Mouse (Mus musculus) heart, postnatal 14 days (tissue): ENCODE measurements around the gene Mboat2. TPM values are rescaled to one million over a fixed set of nuclear protein-coding genes. Genes with fewer than 3 reads are reported as not detected.

ENCODE experiments used
- DNase-seq, 2 experiments: peaks; one replicate each; pipeline ENCODE4 v3.0.0; 2021 to 2022
- intact Hi-C: fragments of 180-260 bp; cut with DNase I; formaldehyde crosslinking; loops from one replicate; pipeline ENCODE4 v1.15.1; 2025
- total RNA-seq, 2 experiments: library from RNA; stranded (reverse); gene quantifications; 2 replicates each; pipeline ENCODE4 v1.2.3; 2021

The Mboat2 gene
- total RNA-seq, 2 experiments from 2014 or later = 12.6 to 14.6 TPM

DNA sequence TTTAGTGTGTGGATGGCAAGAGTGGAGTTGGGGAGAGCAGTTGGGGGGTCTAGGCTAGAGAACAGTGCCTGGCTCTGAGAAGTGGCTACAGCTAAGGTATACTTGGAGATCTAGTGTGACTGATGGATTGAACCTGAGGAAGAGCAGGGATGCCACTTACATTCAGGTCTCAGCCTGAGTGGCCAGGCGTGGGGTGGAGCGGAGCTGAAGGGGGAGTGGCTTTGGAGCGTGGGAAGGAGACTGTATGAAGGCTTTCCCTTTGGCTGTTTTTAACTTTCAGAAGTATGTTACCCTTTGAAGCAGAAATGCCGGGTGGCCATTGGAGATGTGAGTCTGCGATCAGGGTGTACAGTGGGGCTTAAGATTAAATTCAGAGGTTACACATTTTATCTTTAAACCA is 26.7 kb downstream of the Mboat2 start:
- intact Hi-C loops = no loop called here
- no peak for DNase-seq

DNA sequence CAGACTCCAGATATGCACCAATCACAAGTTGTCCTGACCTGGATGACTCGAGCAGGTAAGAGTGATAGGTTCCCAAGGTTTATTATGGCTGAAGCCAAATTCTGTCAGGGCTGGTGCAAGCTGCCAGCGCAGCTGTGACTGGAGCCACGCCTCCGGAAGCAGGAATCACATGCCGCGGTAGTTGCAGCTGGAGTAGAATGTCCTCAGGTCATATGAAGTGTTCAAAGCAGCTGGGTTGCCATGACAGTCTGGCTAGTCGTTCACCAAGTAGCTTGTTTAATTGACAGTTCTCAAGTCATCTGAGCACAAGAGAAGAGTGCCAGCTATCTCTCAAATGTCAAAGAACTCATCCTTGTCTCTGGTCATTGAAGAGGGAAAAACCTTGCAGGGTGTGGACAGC is 28.7 kb downstream of the Mboat2 start:
- intact Hi-C loops = no loop called here

DNA sequence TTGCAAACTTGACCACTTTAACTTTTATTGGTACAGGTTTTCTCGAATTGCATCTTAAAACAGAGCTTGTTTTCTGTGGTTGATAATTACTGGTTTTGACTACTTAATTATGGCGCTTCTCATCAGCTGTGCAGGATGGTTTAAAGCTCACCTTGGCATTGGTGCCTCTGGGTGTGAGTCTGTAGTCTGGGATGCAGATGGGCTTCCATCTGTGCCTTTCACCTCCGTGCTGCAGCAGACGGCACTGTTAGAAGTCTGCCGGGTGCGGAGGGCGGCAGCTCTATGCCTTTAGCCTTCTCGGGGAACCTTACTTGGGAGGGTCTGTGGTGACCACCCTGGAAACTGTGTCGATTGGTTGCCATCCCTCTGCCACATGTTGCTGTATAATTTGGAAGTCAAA is 29.8 kb downstream of the Mboat2 start:
- intact Hi-C loops = no loop called here
- DNase-seq = no peak

More for the DNA sequence above, 28.7 kb downstream of the Mboat2 start:
- DNase-seq = no peak

DNA sequence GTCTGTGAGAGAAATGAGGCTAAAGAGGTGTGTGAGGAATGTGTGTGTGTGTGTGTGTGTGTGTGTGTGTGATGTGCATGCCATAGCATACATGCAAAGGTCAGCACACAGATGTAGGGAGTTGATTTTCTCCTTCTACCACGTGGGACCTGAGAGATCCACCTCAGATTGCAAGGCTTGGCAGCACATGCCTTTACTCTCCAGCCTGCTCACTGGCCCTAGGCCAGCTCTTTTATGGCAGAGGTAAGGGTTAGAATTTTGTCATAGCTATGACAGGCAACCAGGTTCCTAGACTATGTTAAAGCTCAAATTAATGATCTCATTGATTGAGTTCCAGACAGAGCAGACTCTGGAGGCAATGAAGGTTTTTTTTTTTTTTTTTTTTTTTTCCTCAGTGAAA is 33.1 kb downstream of the Mboat2 start:
- no peak for DNase-seq
- intact Hi-C loops = no loop called here

DNA sequence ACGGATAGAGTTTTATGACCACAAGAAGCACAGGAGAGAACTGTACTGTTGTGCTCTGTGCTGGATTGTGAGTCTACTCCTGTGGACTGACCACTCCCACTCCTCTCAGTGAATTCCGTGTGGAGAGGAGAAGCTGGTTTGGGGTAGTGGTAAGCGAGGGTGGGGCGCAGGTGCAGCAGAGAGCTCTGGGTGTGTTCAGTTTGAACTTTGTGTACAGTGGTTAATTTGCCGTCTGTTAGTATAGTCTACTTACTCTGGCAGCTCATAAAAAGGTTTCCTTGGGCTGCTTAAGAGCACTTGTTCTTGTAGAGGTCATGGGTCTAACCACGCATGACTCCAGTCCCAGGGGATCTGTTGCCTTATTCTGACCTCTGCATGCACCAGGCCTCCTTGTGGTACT is 36.0 kb downstream of the Mboat2 start:
- intact Hi-C loops = no loop called here
- DNase-seq = no peak

DNA sequence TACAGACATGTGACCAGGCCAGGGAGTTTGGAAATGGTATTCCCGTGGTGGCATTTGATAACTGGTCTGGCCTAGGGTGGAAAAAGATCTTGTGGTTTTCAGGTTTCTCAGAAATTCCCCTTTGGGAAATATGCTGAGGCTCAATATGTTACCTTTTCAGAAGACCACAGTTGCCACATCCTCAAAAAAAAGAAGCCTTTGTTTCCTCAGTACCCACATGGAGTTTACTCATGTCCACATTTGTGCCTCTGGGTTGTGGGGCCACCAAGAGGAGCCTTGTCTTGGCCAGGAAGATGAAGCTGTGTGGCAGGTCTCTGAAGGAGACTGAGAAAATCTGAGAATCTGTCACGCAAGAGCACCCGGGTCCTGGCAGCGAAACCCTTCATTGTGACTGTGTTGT is 38.0 kb downstream of the Mboat2 start:
- intact Hi-C loops = no loop called here
- DNase-seq = no peak

DNA sequence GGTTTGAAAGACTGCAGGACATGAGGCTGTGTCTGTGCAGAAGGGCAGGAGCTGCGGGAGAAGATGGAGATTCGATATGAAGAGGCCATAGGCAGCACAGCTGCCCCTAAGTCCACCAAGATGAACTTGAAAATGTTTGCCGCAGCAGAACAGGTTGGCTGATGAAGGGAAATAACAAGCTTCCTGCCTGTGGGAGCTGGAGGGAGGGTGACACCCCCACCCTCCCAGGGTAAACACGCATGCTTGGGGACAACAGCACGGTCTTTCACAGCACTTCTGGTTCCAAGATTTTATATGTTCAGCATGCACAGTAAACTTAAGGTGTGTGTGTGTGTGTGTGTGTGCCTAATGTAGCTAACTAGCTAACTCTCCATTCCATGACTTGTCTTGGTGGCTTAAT is 38.6 kb downstream of the Mboat2 start:
- no peak for DNase-seq
- intact Hi-C loops = no loop called here

DNA sequence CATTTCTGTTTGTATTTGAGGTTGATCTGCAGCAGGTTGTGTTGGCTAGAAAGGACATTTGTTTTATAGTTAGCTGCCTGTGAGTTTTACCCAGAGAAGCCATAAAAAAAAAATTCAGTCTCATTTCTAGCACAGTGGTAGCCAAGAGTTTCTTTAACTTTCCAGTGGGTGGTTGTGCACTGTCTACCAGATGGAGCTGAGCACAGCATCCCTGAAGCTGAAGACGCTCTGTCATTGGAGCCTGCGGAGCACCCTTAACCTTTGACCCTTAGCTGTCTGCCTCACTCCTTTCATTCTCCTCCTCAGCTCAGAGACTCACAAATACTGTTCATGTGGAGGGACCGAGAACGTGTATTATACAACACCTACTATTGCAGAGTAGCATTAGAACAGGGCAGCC is 40.2 kb downstream of the Mboat2 start:
- no peak for DNase-seq
- intact Hi-C loops = no loop called here

DNA sequence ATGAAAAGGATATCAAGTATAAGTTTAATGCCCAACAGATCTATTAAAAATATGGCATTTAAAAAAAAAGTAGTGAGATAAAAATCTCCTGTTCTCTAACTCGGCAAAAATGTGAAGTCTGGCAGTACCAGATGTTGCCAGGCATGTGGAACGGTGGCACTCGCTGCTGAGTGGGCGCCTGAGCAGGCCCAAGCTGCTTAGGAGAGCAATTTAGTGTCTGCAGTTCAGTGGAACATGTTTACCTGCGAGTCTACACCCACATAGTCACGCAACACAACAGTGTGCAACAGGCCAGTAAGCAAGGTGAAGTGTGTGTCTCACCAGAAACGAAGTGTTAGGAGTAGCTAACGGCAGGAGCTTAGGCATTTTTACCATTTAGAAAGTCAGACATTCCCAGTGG is 41.6 kb downstream of the Mboat2 start:
- no peak for DNase-seq
- intact Hi-C loops = no loop called here

DNA sequence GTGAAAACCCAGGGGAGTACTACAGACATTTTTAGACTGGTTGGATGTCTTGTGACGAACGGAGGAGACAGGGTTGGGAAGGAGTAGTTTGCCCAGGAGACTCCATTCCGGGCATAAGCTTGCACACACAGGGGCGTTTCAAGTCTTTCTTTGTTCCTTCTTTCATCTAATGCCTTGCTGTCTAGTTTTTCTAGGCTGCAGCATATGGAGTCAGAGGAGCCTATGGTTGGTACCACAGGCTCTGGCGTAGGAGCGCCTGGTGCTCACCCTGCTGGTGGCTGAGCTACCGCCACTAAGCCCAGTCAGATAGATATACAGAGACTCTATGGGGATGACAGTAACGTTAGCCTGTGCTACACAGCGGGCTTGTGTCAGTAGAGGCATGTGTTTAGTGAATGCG is 42.0 kb downstream of the Mboat2 start:
- DNase-seq = no peak
- intact Hi-C loops = no loop called here

DNA sequence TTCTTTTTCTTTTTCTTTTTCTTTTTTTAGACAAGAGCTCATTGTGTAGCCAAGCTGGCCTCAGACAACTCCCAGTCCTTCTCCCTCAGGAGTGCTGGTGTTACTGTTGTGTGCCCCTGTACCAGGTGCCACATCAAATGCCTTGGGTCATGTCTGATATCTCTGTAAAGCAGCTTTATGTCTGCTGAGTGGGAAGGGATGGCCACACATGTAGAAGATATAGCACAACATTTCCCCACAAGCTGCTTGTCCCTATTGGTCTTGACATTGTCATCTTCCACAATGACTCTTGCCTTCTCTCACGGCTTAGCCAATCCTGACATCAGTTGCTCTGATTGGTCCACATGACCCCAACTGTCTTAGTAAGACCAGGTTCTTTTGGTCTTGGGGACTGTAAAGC is 45.2 kb downstream of the Mboat2 start:
- no peak for DNase-seq
- intact Hi-C loops = no loop called here

DNA sequence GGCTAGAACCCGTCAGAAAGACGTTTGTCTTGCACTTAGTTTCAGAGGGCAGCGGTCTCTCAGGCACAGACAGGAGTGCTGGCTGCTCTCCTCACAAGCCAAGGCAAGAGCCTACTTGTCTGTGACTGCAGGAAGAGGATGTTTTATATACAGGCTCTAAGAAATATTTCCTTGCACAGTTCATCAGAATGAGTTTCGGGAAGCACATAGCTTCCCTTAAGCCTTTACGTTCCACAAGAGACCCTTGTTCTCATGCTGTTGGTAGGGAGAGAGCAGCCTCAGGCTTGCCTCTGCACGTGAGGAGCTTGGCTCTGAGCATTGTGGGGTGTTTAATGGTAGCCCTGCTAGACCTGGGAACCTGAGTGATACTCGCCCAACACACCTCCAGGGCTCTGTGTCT is 46.6 kb downstream of the Mboat2 start:
- no peak for DNase-seq
- intact Hi-C loops = no loop called here

DNA sequence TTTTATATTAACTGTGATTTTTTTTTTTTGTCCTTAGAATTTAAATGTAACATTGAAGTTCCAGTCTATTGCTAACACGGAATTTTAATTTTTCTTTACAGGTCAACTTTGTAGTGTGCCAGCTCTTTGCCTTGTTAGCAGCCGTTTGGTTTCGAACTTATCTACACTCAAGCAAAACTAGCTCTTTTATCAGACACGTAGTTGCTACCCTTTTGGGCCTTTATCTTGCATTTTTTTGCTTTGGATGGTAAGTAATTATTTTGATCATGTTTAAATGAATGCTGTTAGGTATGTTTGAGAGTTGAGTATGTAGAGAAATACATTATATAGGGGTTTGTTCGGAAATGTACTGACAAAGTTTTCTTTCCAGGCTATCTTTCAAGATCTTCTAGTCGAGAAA is 47.4 kb downstream of the Mboat2 start:
- DNase-seq = no peak
- intact Hi-C loops = no loop called here

DNA sequence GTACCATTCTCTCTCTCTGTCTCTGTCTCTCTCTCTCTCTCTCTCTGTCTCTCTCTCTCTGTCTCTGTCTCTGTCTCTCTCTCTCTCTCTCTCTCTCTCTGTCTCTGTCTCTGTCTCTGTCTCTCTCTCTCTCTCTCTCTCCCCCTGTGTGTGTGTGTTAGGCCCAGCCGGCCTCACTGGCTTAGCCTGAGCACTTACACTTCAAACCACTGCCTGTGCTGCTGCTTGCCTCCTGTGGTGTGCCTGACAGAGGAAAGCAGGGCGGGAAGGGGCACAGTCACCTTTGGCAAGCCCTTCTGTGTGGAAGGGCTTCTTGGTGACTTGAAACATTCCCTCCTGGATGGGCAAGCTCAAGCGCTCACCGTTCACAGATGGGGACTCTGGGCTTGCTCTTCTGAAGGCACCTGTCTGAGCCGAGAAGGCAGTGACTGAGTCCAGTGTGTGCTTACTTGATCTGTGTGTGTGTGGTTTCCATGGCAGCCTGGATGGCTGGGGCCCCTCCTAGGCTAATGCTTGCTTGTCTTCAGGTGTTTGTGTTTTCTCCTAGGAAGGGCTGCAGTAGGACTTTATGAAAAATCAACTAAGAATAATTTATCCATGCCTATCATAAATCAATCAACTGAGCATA is 48.2 kb downstream of the Mboat2 start:
- no peak for DNase-seq
- intact Hi-C loops = no loop called here

DNA sequence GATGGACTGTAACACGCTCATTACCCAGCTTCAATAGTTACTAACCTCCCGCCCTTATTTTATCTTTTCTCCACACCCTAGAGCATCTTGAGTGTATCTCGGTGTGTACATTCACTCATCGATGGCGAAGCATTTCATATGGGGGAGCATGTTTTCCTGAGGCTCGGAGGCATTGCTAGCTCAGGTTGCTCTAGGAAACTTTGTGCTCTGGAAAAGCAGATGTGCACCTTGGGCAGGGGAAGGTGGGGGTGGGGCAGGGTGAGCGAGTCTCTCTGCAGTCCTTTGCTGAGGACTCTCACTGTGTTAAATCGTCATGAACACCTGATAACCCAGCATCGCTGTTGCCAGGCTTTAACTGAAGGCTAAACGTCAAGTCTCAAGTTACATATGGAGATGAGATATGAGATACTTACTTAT is 48.9 kb downstream of the Mboat2 start:
- no peak for DNase-seq
- intact Hi-C loops = no loop called here

DNA sequence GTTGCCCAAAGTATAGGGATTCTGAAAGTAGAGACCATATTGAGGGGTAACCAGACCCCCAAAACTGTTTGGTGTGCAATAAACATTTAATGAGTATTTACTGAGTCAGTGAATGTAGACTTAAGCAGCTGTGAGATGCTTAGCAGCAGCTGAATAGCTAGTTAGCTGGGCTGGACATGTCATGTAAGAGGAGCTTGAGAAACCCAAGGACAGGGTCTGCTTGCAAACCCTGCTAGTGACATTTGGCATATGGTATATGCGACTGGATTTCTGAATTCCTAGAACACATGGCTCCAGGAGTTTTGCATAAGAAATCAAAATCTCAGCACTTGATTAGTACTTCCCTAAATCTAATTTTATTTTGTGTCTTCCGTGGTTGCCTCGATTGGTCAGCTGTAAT is 52.6 kb downstream of the Mboat2 start:
- no peak for DNase-seq
- intact Hi-C loops = no loop called here

DNA sequence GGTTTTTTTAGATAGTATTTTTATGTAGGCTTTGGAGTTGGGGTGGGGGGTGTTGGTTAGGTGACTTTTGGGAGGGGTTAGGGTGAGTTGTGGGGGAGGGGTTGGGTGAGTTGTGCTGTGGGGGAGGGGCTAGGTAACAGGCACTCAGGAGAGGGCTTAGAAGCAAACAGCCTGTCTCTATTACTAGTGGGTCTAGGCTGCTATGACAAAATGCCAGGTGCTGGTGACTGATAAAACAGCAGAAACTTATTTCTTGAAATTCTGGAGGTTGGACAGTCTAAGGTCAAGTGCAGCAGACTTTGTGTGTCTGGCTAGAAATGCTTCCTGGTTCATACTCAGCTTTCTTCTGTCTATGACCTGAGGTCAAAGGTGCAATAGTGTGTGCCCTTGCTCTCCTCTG is 56.1 kb downstream of the Mboat2 start:
- DNase-seq = no peak
- intact Hi-C loops = no loop called here

DNA sequence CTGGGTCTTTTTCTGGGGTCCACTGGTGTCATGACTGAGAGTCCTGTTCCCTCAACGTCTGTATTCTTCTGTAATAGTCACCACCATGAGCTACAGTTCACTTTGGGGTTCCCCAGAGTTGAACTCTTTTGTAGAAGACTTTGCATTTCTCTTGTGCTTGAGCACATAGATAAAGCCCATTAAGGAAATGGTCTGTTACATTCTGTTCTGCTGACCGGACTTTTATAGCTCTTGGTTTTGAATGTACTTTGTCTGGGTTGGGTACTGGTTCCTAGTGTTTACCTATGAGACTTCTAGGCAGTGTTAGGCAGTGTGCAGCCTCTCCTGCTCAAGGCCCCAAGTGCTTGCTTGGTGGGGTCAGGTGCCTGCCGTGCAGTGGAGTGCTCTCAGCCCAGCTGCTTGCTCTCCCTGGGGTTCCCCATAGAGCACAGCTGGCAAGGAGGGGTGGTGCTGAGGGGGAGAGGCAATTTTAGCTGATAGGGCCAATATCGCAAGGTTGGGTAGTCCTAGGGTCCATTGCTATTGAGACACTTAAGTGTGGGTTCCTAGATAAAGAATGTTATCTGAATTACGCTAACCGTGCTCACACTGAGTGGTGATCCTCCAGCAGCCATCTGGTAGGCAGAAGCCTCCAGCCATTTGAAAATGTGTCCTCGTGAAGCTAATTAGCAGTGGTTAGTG is 58.8 kb downstream of the Mboat2 start:
- intact Hi-C loops = no loop called here
- no peak for DNase-seq

DNA sequence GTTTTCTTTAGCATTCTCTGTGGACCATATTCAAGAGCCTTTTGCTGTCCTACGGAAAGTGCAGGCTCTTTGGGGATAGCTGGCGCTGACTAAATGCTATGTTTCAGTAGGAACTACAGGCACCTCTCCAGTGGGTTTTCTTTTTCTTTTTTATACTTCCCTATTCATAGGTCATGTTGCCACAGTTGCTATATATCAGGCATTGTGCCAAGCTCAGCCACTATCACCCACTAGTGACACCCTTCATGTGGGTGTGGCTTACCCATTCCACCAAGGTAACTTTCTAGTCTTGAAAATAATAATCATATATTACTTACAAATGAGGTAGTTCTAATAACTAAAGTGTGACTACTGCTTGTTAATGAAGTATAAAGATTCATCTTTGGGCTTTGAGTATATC is 59.5 kb downstream of the Mboat2 start:
- DNase-seq = no peak
- intact Hi-C loops = no loop called here

DNA sequence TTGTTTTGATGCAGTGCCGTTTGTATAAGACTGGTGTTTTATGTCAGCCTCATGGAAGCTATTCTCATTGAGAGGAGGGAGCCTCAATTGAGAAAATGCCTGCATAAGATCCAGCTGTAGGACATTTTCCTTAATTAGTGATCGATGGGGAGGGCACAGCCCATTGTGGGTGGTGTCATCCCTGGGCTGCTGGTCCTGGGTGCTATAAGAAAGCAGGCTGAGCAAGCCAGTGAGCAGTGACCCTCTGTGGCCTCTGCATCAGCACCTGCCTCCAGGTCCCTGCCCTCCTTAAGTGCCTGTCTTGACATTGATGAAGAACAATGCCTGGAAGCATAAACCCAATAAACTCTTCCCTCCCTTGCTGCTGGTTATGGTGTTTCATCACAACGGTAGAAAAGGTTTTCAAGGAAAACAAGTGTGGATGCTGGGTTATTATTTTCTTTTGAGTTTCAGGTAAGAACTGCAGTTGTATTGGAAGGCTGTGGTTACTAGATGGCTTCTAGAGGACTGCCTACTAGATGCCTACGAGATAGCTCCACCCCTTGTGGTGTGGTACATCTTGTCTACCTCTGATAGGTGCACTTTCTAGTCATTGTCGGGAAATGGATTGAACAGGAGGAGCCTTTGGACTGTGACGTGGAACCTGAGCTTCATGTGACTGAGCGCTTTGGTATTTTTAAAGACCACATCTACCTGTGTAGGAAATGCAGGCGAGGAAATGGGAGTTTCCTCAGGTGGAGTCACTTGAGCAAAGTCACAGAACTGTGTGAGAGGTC is 60.2 kb downstream of the Mboat2 start:
- intact Hi-C loops = no loop called here

DNA sequence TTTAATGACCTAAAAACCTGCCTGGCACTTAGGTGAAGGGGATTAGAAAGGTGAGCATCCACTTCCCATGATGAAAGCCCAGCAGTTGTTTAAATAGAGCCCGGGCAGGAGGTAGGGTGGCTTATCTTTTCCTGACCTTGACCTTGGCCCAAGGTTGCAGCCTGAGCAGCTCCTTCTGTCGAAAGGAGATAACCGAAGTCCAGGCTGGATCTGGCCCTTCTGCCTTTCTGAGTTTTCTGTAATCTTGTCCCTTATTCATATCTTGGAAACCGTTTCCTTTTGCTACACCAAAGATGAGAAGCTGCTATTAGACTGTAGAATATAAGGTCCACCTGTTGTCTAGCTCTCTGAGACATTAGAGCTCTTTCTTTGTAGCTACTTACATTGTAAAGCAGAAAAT is 61.9 kb downstream of the Mboat2 start:
- no peak for DNase-seq
- intact Hi-C loops = no loop called here

More for the DNA sequence above, 60.2 kb downstream of the Mboat2 start:
- DNase-seq = no peak
